Mouse (Mus musculus) adipocyte (in vitro differentiated cells): ENCODE results near the gene Tmco4.

ENCODE experiments used
- DNase-seq: peaks from one replicate; pipeline ENCODE4 v3.0.0-alpha.2; 2016; ENCODE audit warnings: low spot score

The Tmco4 gene

GRCm38 (mm10) chr4:138972827-138973718, at the start of gene Tmco4:
Gene Tmco4, plus strand, starts transcription at chr4:138972888.
- peak; percentile 87 for DNase-seq

- no peak for DNase-seq
Measured at GRCm38 (mm10) chr4:138925561-138925960, 47.1 kb upstream of the Tmco4 start.

GRCm38 (mm10) chr4:138933862-138934261, 38.8 kb upstream of the Tmco4 start:
- DNase-seq = no peak

- no peak for DNase-seq
Measured at GRCm38 (mm10) chr4:138934456-138935145, 38.1 kb upstream of the Tmco4 start.

- no peak for DNase-seq
Measured at GRCm38 (mm10) chr4:138938495-138939269, 34.0 kb upstream of the Tmco4 start.

GRCm38 (mm10) chr4:138939481-138939880, 33.2 kb upstream of the Tmco4 start:
- DNase-seq = peak; percentile 47

GRCm38 (mm10) chr4:138941401-138941800, 31.3 kb upstream of the Tmco4 start:
- no peak for DNase-seq

GRCm38 (mm10) chr4:138941966-138942365, 30.7 kb upstream of the Tmco4 start:
- DNase-seq = no peak

- peak; percentile 10 for DNase-seq
Measured at GRCm38 (mm10) chr4:138943730-138944129, 29.0 kb upstream of the Tmco4 start.

GRCm38 (mm10) chr4:138948257-138948656, 24.4 kb upstream of the Tmco4 start:
- DNase-seq = no peak

- DNase-seq = no peak
Measured at GRCm38 (mm10) chr4:138958612-138959011, 14.1 kb upstream of the Tmco4 start.

- no peak for DNase-seq
Measured at GRCm38 (mm10) chr4:138959120-138959519, 13.6 kb upstream of the Tmco4 start.

GRCm38 (mm10) chr4:138959926-138960325, 12.8 kb upstream of the Tmco4 start:
- no peak for DNase-seq

GRCm38 (mm10) chr4:138962719-138963118, 10.0 kb upstream of the Tmco4 start:
- no peak for DNase-seq

- no peak for DNase-seq
Measured at GRCm38 (mm10) chr4:138965871-138966270, 6.8 kb upstream of the Tmco4 start.

- no peak for DNase-seq
Measured at GRCm38 (mm10) chr4:138966866-138967265, 5.8 kb upstream of the Tmco4 start, which contains the start of gene Rnf186. Gene Rnf186, plus strand, starts transcription at chr4:138967112.

- DNase-seq = no peak
Measured at GRCm38 (mm10) chr4:138967485-138967884, 5.2 kb upstream of the Tmco4 start.

GRCm38 (mm10) chr4:138968772-138969556, 3.7 kb upstream of the Tmco4 start:
- peak; percentile 34 for DNase-seq

- no peak for DNase-seq
Measured at GRCm38 (mm10) chr4:138969736-138970135, 3.0 kb upstream of the Tmco4 start.

GRCm38 (mm10) chr4:138971371-138971770, 1.3 kb upstream of the Tmco4 start:
- no peak for DNase-seq

- DNase-seq = peak; percentile 88
Measured at GRCm38 (mm10) chr4:138972139-138972826, 405 bp upstream of the Tmco4 start.
